Mouse (Mus musculus): ENCODE data around the gene Rspo3.

Gene Rspo3

GRCm38 (mm10) chr10:29432935-29433453 is 102.7 kb downstream of the Rspo3 start:
- DNase-seq: no peak

- DNase-seq: no peak
Measured at GRCm38 (mm10) chr10:29426660-29427059, 109.0 kb downstream of the Rspo3 start.

GRCm38 (mm10) chr10:29424571-29424970 is 111.1 kb downstream of the Rspo3 start:
- no peak for DNase-seq

GRCm38 (mm10) chr10:29414361-29414760 is 121.3 kb downstream of the Rspo3 start:
- no peak for DNase-seq

- DNase-seq: no peak
Measured at GRCm38 (mm10) chr10:29402656-29403268, 132.9 kb downstream of the Rspo3 start.
